Comparison of ENCODE assay signal across 12 mouse cellular contexts in genomic region chr1:167069741-167070140, GRCm38 (mm10).
A peak's percentile ranks its signal among the peaks of the same experiment; 100 is the strongest.
DNase-seq lines count a peak whose midpoint lies in the region; ATAC-seq and TF ChIP-seq lines count a peak whose summit lies in the region.
"Had no signal": no experiment of that assay in that cellular context is flagged by ENCODE, and none has a peak within 500 bp of the region (broad histone marks: within the 10 kb centered on the region; RNA-seq: fewer than 3 reads in every experiment).

No protein-coding gene starts in this region.

- no peak overlapping the region for H3K27ac ChIP-seq in heart, postnatal 0 days (ENCODE audit: low read depth)
- no peak overlapping the region for H3K27ac ChIP-seq in heart, embryonic 10.5 days
- H3K27ac ChIP-seq in neural tube, embryonic 13.5 days (replicated peaks) = peak overlapping the region; percentile 67
- no peak overlapping the region for H3K27ac ChIP-seq in neural tube, embryonic 15.5 days (replicated peaks)
- H3K27ac ChIP-seq: embryonic facial prominence, embryonic 13.5 days; layer of hippocampus, adult 2 months had no signal

- H3K9ac ChIP-seq in heart, postnatal 0 days (replicated peaks; ENCODE audit: low read depth, low read length) = no peak overlapping the region
- no peak overlapping the region for H3K9ac ChIP-seq in neural tube, embryonic 13.5 days
- no peak overlapping the region for H3K9ac ChIP-seq in neural tube, embryonic 15.5 days (replicated peaks)
- H3K9ac ChIP-seq: embryonic facial prominence, embryonic 13.5 days had no signal

- H3K4me2 ChIP-seq in heart, postnatal 0 days (ENCODE audit: low read depth, low read length) = no peak overlapping the region
- H3K4me2 ChIP-seq in neural tube, embryonic 13.5 days = no peak overlapping the region
- H3K4me2 ChIP-seq in neural tube, embryonic 15.5 days = no peak overlapping the region
- H3K4me2 ChIP-seq: embryonic facial prominence, embryonic 13.5 days had no signal

- 42% methylated on average over 9 of the region's 9 CpGs for WGBS in heart, postnatal 0 days
- WGBS in heart, embryonic 10.5 days = 49% methylated on average over 9 of the region's 9 CpGs
- 44% methylated on average over 9 of the region's 9 CpGs for WGBS in neural tube, embryonic 13.5 days
- 46% methylated on average over 9 of the region's 9 CpGs for WGBS in neural tube, embryonic 15.5 days

- no peak for ATAC-seq in heart, postnatal 0 days (ENCODE audit: insufficient read depth, low read depth)
- no peak for ATAC-seq in neural tube, embryonic 13.5 days (ENCODE audit: low read depth)
- no peak for ATAC-seq in neural tube, embryonic 15.5 days (ENCODE audit: low FRiP score)
- ATAC-seq: Patski had no signal

- H3K4me3 ChIP-seq in heart, postnatal 0 days (ENCODE audit: low read depth, low read length) = no peak overlapping the region
- no peak overlapping the region for H3K4me3 ChIP-seq in heart, embryonic 10.5 days
- no peak overlapping the region for H3K4me3 ChIP-seq in neural tube, embryonic 13.5 days
- no peak overlapping the region for H3K4me3 ChIP-seq in neural tube, embryonic 15.5 days (replicated peaks)
- H3K4me3 ChIP-seq: embryonic facial prominence, embryonic 13.5 days; layer of hippocampus, adult 2 months had no signal

- H3K4me1 ChIP-seq in heart, postnatal 0 days (ENCODE audit: control insufficient read depth, insufficient read depth) = no peaks in the 10 kb centered on the region
- peaks cover 6% of the 10 kb centered on the region; the same call in 1 of the 2 replicates for H3K4me1 ChIP-seq in heart, embryonic 10.5 days
- H3K4me1 ChIP-seq in neural tube, embryonic 13.5 days (replicated peaks) = peaks cover 47% of the 10 kb centered on the region
- H3K4me1 ChIP-seq in neural tube, embryonic 15.5 days = peaks cover 20% of the 10 kb centered on the region

- H3K36me3 ChIP-seq in heart, postnatal 0 days (replicated peaks; ENCODE audit: control insufficient read depth, insufficient read depth, low read length) = no peaks in the 10 kb centered on the region
- H3K36me3 ChIP-seq in heart, embryonic 10.5 days = no peaks in the 10 kb centered on the region
- H3K36me3 ChIP-seq in neural tube, embryonic 13.5 days = no peaks in the 10 kb centered on the region
- no peaks in the 10 kb centered on the region for H3K36me3 ChIP-seq in neural tube, embryonic 15.5 days
- H3K36me3 ChIP-seq: embryonic facial prominence, embryonic 13.5 days had no signal

- no peak for TF ChIP-seq CTCF in heart, postnatal 0 days (IDR thresholded peaks at IDR 0.05; ENCODE audit: low read depth)

- no peak for TF ChIP-seq EP300 in heart, postnatal 0 days (IDR thresholded peaks at IDR 0.05; ENCODE audit: low read depth)

- no peaks in the 10 kb centered on the region for H3K27me3 ChIP-seq in heart, postnatal 0 days (ENCODE audit: control insufficient read depth, insufficient read depth, low read length)
- no peaks in the 10 kb centered on the region for H3K27me3 ChIP-seq in heart, embryonic 10.5 days (ENCODE audit: insufficient read depth, poor library complexity, severe bottlenecking)
- H3K27me3 ChIP-seq in neural tube, embryonic 13.5 days = no peaks in the 10 kb centered on the region
- H3K27me3 ChIP-seq in neural tube, embryonic 15.5 days (replicated peaks) = no peaks in the 10 kb centered on the region
- H3K27me3 ChIP-seq: embryonic facial prominence, embryonic 13.5 days; Patski had no signal

- H3K9me3 ChIP-seq in heart, postnatal 0 days (replicated peaks; ENCODE audit: control insufficient read depth, low read length) = no peaks in the 10 kb centered on the region
- H3K9me3 ChIP-seq in heart, embryonic 10.5 days = no peaks in the 10 kb centered on the region
- no peaks in the 10 kb centered on the region for H3K9me3 ChIP-seq in neural tube, embryonic 13.5 days
- no peaks in the 10 kb centered on the region for H3K9me3 ChIP-seq in neural tube, embryonic 15.5 days (replicated peaks)
- H3K9me3 ChIP-seq: embryonic facial prominence, embryonic 13.5 days had no signal

- peak; percentile 7 for DNase-seq in heart, postnatal 0 days (ENCODE audit: low spot score)
- DNase-seq in heart, embryonic 10.5 days (ENCODE audit: low spot score) = no peak
- DNase-seq in cerebellum, adult 11-12 months = peak; percentile 77
- DNase-seq in cerebellum, postnatal 36 days = peak; percentile 55 to 67
- no peak for DNase-seq in urinary bladder, adult 18-20 months (ENCODE audit: low spot score in 2 of 2)
- no peak for DNase-seq in lung, postnatal 36 days
- DNase-seq: kidney, adult 8-10 months had no signal

Comparison
In these comparisons a context has a peak if more than half of its experiments do, and no peak if none do; other contexts are left out.
1. DNase-seq: peak in heart, postnatal 0 days (single experiment), cerebellum, adult 11-12 months (single experiment) and cerebellum, postnatal 36 days (2 of 2); none in heart, embryonic 10.5 days (single experiment), urinary bladder, adult 18-20 months (0 of 2) and lung, postnatal 36 days (single experiment).